Mouse (Mus musculus) midbrain, embryonic 14.5 days (tissue): ENCODE data around the gene Ptpdc1. TPM values are rescaled to one million over a fixed set of nuclear protein-coding genes. Genes with fewer than 3 reads are reported as not detected.

Source experiments
- ATAC-seq: fragments of 200-750 bp; cut with Nextera tagmentation; 2 replicates; pipeline ENCODE4 v1.8.0; 2017; ENCODE audit warnings: moderate number of reproducible peaks, moderate library complexity; ENCODE audit not compliant: low FRiP score, low TSS enrichment
- DNase-seq: peaks from one replicate; pipeline ENCODE4 v3.0.0-alpha.2; 2015
- H3K27ac ChIP-seq: fragments of 300-500 bp; sonication (generic); replicated peaks from 2 replicates; pipeline ENCODE4 v1.5.1; 2014; ENCODE audit warnings: mild to moderate bottlenecking, low read depth, low read length, moderate library complexity
- H3K27me3 ChIP-seq: fragments of 300-500 bp; sonication (generic); 2 replicates; pipeline ENCODE4 v1.6.1; 2014; ENCODE audit warnings: low read length, control low read depth, mixed read lengths; ENCODE audit not compliant: control insufficient read depth, insufficient read depth
- H3K36me3 ChIP-seq: fragments of 300-500 bp; sonication (generic); 2 replicates; pipeline ENCODE4 v1.6.1; 2014; ENCODE audit warnings: low read length, control low read depth; ENCODE audit not compliant: control insufficient read depth, insufficient read depth
- H3K4me1 ChIP-seq: fragments of 300-500 bp; sonication (generic); 2 replicates; pipeline ENCODE4 v1.6.1; 2014; ENCODE audit warnings: mild to moderate bottlenecking, antibody characterized with exemption, low read length, control low read depth; ENCODE audit not compliant: control insufficient read depth, insufficient read depth
- H3K4me2 ChIP-seq: fragments of 300-500 bp; sonication (generic); 2 replicates; pipeline ENCODE4 v1.6.1; 2014; ENCODE audit warnings: mild to moderate bottlenecking, low read length, moderate library complexity
- H3K4me3 ChIP-seq: fragments of 300-500 bp; sonication (generic); replicated peaks from 2 replicates; pipeline ENCODE4 v1.5.1; 2014; ENCODE audit warnings: low read depth, low read length
- H3K9ac ChIP-seq: fragments of 300-500 bp; sonication (generic); replicated peaks from 2 replicates; pipeline ENCODE4 v1.6.1; 2014; ENCODE audit warnings: mild to moderate bottlenecking, low read length, moderate library complexity
- H3K9me3 ChIP-seq: fragments of 300-500 bp; sonication (generic); 2 replicates; pipeline ENCODE4 v1.6.1; 2016; ENCODE audit warnings: low read length, control low read depth, mixed read lengths; ENCODE audit not compliant: control insufficient read depth
- WGBS: fragments of 180-500 bp; shearing (Covaris S2); extraction: QIAGEN DNeasy Blood & Tissue Kit; methylation state at CpG from one replicate; pipeline ENCODE4 v1.1.7; 2014; 5-methylcytosine and 5-hydroxymethylcytosine counted together
- polyA plus RNA-seq: library from polyadenylated mRNA; unstranded; fragments of >200 nt; fragmentation: Nextera tagmentation; extraction: Ambion mirVana; gene quantifications from 2 replicates; pipeline ENCODE4 v1.2.1, GENCODE M21; 2014

The Ptpdc1 gene
- polyA plus RNA-seq, 1 experiment from 2014 or later: 20.0 TPM

DNA sequence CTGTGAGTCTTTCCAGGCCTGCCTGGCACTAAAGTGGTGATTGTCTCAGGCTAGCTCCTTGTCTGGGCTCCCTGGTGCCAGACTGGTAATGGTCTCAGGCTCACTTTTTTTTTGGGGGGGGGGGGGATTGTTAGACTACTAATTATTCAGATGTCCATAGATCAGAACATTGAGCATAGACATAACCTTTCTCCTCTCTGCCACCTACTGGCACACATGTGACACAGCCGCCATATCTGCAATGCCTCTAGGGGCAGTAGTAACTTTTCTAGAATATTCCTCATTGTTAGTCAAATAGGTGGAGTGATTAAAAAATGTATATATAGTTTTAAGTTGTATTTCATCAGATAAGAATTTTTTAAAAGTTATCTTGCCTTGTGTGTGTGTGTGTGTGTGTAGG is 53.3 kb downstream of the Ptpdc1 start:
- DNase-seq (peak; percentile 60), ATAC-seq (no peak)
- WGBS: 83% methylated on average over 1 of the region's 1 CpGs
- no peaks in the 10 kb centered on the region for H3K9me3 ChIP-seq
- no peaks in the 10 kb centered on the region for H3K27me3 ChIP-seq
- no peak overlapping the region for H3K9ac ChIP-seq
- no peak overlapping the region for H3K4me2 ChIP-seq
- no peak overlapping the region for H3K27ac ChIP-seq
- H3K36me3 ChIP-seq: no peaks in the 10 kb centered on the region
- H3K4me1 ChIP-seq: peaks cover 7% of the 10 kb centered on the region
- no peak overlapping the region for H3K4me3 ChIP-seq

DNA sequence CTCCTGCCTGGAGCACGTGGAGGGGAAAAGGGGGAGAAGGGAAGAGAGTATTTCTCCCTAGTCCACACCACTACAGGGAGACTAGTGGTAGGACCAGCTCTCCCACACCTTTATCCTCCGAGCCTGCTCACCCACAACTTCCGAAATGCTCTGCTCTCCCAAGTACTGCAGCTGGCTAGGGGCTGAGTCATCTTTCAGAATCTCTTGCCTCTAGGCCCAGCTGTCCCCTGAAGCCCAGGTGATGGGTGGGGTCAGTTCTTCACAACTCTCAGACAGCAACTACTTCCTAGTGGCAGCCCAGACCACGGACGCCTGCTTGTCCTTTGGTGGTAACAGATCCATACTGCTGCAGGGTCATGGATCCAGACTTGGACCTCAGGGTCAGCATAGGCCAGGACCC is 54.2 kb downstream of the Ptpdc1 start:
- 83% methylated on average over 5 of the region's 5 CpGs for WGBS
- no peak overlapping the region for H3K4me2 ChIP-seq
- DNase-seq: no peak

DNA sequence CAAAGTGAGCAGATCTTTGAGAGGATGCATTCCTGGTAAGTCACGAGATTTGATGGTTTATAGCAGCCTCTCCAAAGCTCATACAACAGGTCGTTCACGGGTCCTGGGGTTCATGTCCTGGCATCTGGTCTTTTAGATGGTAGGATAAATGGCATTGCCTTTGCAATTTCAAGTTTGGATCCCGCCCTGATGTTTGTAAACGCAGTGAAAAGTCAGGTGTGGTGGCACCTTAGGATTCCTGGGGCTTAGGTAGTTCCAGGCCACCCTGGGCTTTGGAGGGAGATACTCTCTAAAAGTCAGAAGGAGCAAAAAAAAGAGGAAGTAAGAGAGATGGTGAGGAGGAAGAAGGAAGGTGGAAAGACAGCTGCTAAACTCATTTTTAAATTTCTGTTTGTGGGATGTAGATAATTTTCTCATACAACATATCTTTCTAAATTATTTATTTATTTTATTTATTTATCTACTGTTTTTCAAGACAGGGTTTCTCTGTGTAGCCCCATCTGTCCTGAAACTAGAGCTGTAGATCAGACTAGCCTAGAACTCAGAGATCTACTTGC is 55.8 kb downstream of the Ptpdc1 start:
- no peaks in the 10 kb centered on the region for H3K36me3 ChIP-seq
- WGBS: 88% methylated on average over 5 of the region's 5 CpGs
- H3K4me1 ChIP-seq: peaks cover 11% of the 10 kb centered on the region
- H3K9ac ChIP-seq: no peak overlapping the region
- ATAC-seq (no peak), DNase-seq (no peak)
- H3K4me2 ChIP-seq: no peak overlapping the region
- no peak overlapping the region for H3K4me3 ChIP-seq
- H3K27me3 ChIP-seq: no peaks in the 10 kb centered on the region
- no peak overlapping the region for H3K27ac ChIP-seq
- no peaks in the 10 kb centered on the region for H3K9me3 ChIP-seq

More for the DNA sequence above, 54.2 kb downstream of the Ptpdc1 start:
- Histone ChIP-seq H3K9ac (no peak overlapping the region), H3K9me3 (no peaks in the 10 kb centered on the region), H3K4me3 (no peak overlapping the region), H3K36me3 (no peaks in the 10 kb centered on the region), H3K27me3 (no peaks in the 10 kb centered on the region), H3K4me1 (peaks cover 6% of the 10 kb centered on the region), H3K27ac (no peak overlapping the region)
- ATAC-seq: no peak

DNA sequence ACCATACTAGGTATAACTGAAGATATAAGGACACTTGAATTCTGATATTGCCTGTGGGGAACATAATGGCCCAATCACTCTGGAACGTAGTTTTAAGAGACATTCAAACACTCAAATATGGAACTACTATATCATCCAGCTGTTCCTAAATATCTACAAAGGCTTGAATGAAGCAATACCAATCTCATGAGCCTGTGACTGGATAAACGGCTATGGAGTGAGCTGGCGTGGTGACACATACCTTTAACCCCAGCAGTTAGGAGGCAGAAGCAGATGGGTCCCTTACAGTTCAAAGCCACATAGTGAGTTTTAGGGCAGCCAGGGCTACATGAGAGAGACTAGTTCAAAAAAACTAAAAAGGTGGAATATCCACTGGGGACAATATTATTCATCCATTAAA is 57.8 kb downstream of the Ptpdc1 start:
- Histone ChIP-seq H3K9me3 (no peaks in the 10 kb centered on the region), H3K36me3 (no peaks in the 10 kb centered on the region), H3K4me1 (peaks cover 5% of the 10 kb centered on the region; the same call in 1 of the 2 replicates), H3K4me2 (no peak overlapping the region), H3K27me3 (no peaks in the 10 kb centered on the region), H3K4me3 (no peak overlapping the region), H3K27ac (no peak overlapping the region), H3K9ac (no peak overlapping the region)
- DNase-seq (no peak), ATAC-seq (no peak)
- 89% methylated on average over 3 of the region's 3 CpGs for WGBS

DNA sequence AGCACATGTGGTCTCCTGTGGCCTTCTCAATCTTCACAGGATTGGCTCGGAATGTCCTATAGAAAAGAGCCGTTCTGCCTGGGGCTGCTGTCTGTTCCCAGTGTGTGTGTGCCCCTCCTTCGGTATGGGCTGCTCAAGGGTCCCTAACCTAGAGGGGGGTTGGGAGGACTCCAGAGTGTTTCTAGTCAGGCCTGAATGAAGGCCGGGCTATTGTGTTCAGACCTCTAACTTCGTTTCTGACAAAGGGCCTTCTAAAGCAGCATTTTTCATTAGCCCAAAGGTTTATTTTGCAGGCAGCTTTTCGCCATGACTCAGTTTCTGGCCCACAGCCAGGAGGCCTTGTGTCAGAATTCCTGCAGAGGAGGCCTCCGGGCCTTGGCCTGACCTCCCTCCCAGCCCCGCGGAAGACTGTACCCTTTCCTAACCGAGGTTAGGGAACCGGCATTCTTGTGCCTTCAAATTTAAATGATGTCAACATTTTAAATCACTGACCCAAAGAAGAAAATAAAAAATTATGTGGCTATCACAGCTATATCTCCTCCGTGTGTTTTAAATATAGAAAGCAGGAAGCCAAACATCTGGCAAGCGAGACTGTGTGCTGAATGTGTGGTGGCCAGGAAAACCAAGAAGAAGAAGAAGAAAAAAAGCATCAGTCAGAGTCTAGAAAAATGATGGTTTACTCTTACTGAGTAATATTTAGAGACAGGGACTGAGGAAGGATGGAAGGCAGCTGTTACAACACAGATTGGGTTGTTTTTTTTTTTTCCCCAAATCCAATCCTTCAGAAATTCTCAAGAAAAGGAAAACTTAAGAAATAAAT is 59.1 kb downstream of the Ptpdc1 start:
- Histone ChIP-seq H3K9ac (no peak overlapping the region; the same call in 1 of the 2 replicates), H3K9me3 (no peaks in the 10 kb centered on the region), H3K36me3 (no peaks in the 10 kb centered on the region), H3K27ac (peak overlapping the region; percentile 64), H3K4me2 (no peak overlapping the region), H3K4me1 (peaks cover 5% of the 10 kb centered on the region; the same call in 1 of the 2 replicates), H3K27me3 (no peaks in the 10 kb centered on the region), H3K4me3 (no peak overlapping the region)
- ATAC-seq (peak; percentile 62; the same call in 1 of the 2 replicates), DNase-seq (peak; percentile 85)
- 21% methylated on average over 13 of the region's 13 CpGs for WGBS

DNA sequence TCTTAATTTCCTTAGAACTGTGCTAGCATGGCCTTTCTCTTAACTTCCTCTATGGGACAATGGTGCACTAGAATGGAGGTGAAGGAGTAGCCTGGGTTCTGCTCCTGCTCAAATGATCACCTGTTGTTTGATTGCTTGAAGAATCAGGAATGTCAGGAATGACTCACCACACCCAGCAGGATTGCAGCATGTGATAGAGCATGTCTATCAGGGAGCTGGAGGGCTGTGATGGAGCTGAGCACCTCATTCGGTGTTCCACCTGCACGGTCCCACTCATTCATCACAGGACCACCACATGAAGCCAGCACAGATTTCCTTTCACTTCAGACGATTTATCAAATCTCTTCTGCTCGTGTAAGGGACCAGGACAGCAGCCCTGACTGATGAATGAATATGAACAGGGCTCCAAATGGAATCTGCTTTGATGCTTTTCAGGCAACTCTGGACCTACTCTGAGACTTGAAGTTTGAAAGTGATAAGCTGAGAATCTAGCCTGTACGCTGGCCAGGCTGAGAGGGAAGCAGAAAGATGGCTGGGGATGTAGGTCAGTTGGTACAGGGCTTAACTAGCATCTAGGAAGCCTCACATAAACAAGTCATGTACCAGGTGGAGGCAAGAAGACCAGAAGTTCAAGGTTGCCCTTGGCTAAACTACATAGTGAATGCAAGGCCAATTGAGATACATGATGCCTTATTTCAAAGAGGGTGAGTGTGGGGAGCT is 60.4 kb downstream of the Ptpdc1 start:
- ATAC-seq: no peak
- H3K4me3 ChIP-seq: no peak overlapping the region
- H3K4me1 ChIP-seq: peaks cover 5% of the 10 kb centered on the region; the same call in 1 of the 2 replicates
- WGBS: 92% methylated on average over 5 of the region's 5 CpGs
- no peak overlapping the region for H3K9ac ChIP-seq
- H3K27ac ChIP-seq: no peak overlapping the region
- no peaks in the 10 kb centered on the region for H3K36me3 ChIP-seq
- H3K27me3 ChIP-seq: no peaks in the 10 kb centered on the region
- H3K9me3 ChIP-seq: no peaks in the 10 kb centered on the region
- H3K4me2 ChIP-seq: no peak overlapping the region
- DNase-seq: no peak

DNA sequence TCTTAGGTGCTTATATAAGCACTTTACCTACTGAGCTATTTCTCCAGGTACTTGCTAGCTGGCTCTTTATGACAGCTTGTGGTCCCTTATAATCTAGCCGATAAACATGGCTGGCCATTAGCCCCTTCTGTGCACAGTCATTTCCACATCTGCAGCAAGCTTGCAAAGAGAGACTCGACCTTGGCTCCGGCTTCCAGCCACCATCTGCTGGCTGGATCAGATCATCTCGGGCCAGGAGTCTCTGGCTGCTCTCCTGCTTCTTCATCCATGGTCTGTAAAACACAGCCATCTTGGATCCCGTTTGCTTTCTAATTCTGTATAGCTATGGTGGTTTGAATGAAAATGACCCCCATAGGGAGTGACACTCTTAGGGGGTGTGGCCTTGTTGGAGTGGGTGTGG is 63.1 kb downstream of the Ptpdc1 start:
- WGBS: 94% methylated on average over 5 of the region's 5 CpGs
- Histone ChIP-seq H3K4me2 (no peak overlapping the region), H3K36me3 (no peaks in the 10 kb centered on the region), H3K4me1 (peaks cover 5% of the 10 kb centered on the region; the same call in 1 of the 2 replicates), H3K9ac (no peak overlapping the region), H3K27me3 (no peaks in the 10 kb centered on the region), H3K27ac (no peak overlapping the region), H3K9me3 (no peaks in the 10 kb centered on the region), H3K4me3 (no peak overlapping the region)
- DNase-seq: no peak
- no peak for ATAC-seq

DNA sequence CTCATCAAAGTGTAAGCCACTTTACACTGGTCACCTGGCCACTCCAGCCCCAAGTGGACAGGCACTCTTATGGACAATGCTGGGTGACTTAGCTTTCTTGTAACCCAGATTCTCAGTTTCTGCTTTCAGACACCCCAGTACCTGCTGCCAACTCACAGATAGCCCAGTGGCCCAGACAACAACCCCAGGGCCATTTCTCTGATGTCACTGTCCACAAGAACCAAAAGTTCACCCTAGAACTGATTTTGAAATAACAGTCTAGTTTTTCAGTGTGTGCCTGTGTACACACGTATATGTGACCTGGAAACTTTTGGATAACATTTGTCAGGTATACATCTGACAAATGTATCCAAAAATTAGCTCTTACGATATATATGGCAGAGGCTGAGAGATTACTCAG is 64.0 kb downstream of the Ptpdc1 start:
- 88% methylated on average over 2 of the region's 2 CpGs for WGBS
- Histone ChIP-seq H3K4me1 (peaks cover 5% of the 10 kb centered on the region; the same call in 1 of the 2 replicates), H3K36me3 (no peaks in the 10 kb centered on the region), H3K27ac (no peak overlapping the region), H3K27me3 (no peaks in the 10 kb centered on the region), H3K4me3 (no peak overlapping the region), H3K9me3 (no peaks in the 10 kb centered on the region), H3K9ac (no peak overlapping the region), H3K4me2 (no peak overlapping the region)
- no peak for ATAC-seq
- DNase-seq: no peak
